Mouse (Mus musculus) embryonic fibroblast, embryonic 13.5 days (primary cell): ENCODE results near the gene 1700025G04Rik.

Experiments used
- CTCF ChIP-seq: IDR thresholded peaks from 2 replicates; pipeline ENCODE4 v1.5.1; 2011; ENCODE audit warnings: mild to moderate bottlenecking, control low read depth, low read length, moderate library complexity, borderline replicate concordance; ENCODE audit not compliant: insufficient read depth
- POLR2A ChIP-seq: IDR thresholded peaks from 2 replicates; pipeline ENCODE4 v1.6.1; 2011; ENCODE audit warnings: low read depth, mild to moderate bottlenecking, control low read depth, low read length, moderate library complexity

DNA sequence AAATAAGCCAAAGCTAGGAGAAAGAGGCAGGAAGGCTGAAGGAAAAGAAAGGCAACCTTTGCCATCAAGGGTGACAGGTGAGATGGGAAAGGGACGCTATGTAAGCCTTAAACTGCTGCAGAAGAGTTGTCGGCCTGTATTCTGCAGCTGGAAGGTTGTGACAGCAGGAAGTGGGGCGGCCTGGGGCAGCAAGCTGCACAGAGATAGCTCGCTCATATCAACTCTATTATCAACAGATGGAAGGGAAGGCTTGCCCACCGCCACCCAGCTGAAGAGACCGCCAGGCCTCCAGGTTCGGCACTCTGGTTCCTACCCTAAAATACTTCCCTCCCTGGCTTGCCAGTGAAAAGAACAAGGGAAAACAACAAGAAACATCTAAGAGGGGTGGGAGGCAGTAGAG, 39.9 kb downstream of the 1700025G04Rik start:
- TF ChIP-seq POLR2A (no peak), CTCF (no peak)
